Mouse (Mus musculus) limb, embryonic 11.5 days (tissue): ENCODE results near the gene Gapt. TPM values are rescaled to one million over a fixed set of nuclear protein-coding genes. Genes with fewer than 3 reads are reported as not detected.
"Not testable (repeated sequence)": the region's sequence is repeated elsewhere in the genome, so short reads cannot be mapped to it uniquely, and the experiment has no call there.

Source experiments
- ATAC-seq: fragments of 200-750 bp; cut with Nextera tagmentation; 2 replicates; pipeline ENCODE4 v1.8.0; 2017; ENCODE audit warnings: low read depth; ENCODE audit not compliant: insufficient number of reproducible peaks, low FRiP score, low TSS enrichment
- DNase-seq: peaks from one replicate; pipeline ENCODE4 v3.0.0-alpha.2; 2015; ENCODE audit warnings: low spot score
- H3K27ac ChIP-seq: fragments of 300-500 bp; sonication (generic); replicated peaks from 2 replicates; pipeline ENCODE4 v1.5.1; 2014; ENCODE audit warnings: low read depth, mild to moderate bottlenecking, low read length
- H3K27me3 ChIP-seq: fragments of 300-500 bp; sonication (generic); 2 replicates; pipeline ENCODE4 v1.6.1; 2014; ENCODE audit warnings: mild to moderate bottlenecking, low read length, mixed read lengths; ENCODE audit not compliant: control insufficient read depth, insufficient read depth
- H3K36me3 ChIP-seq: fragments of 300-500 bp; sonication (generic); 2 replicates; pipeline ENCODE4 v1.6.1; 2014; ENCODE audit warnings: mild to moderate bottlenecking, low read length, moderate library complexity, mixed read lengths; ENCODE audit not compliant: control insufficient read depth, insufficient read depth
- H3K4me1 ChIP-seq: fragments of 300-500 bp; sonication (generic); 2 replicates; pipeline ENCODE4 v1.6.1; 2014; ENCODE audit warnings: low read length, mixed read lengths; ENCODE audit not compliant: control insufficient read depth, insufficient read depth
- H3K4me2 ChIP-seq: fragments of 300-500 bp; sonication (generic); 2 replicates; pipeline ENCODE4 v1.6.1; 2014; ENCODE audit warnings: low read depth, mild to moderate bottlenecking, moderate library complexity; ENCODE audit not compliant: severe bottlenecking
- H3K4me3 ChIP-seq: fragments of 300-500 bp; sonication (generic); 2 replicates; pipeline ENCODE4 v1.5.1; 2014; ENCODE audit warnings: low read depth, low read length
- H3K9ac ChIP-seq: fragments of 300-500 bp; sonication (generic); 2 replicates; pipeline ENCODE4 v1.6.1; 2014; ENCODE audit warnings: mild to moderate bottlenecking, low read length
- H3K9me3 ChIP-seq: fragments of 300-500 bp; sonication (generic); 2 replicates; pipeline ENCODE4 v1.6.1; 2016; ENCODE audit warnings: low read length; ENCODE audit not compliant: control insufficient read depth
- WGBS: fragments of 180-500 bp; shearing (Covaris S2); extraction: QIAGEN DNeasy Blood & Tissue Kit; methylation state at CpG from one replicate; pipeline ENCODE4 v1.1.7; 2014; 5-methylcytosine and 5-hydroxymethylcytosine counted together
- polyA plus RNA-seq: library from polyadenylated mRNA; unstranded; fragments of >200 nt; fragmentation: Nextera tagmentation; extraction: Ambion mirVana; gene quantifications from 2 replicates; pipeline ENCODE4 v1.2.1, GENCODE M21; 2014

Gene Gapt
- polyA plus RNA-seq, 1 experiment from 2014 or later = not detected

- not testable (repeated sequence) for H3K9me3 ChIP-seq, DNase-seq, H3K27me3 ChIP-seq, H3K4me1 ChIP-seq, H3K9ac ChIP-seq, H3K36me3 ChIP-seq, H3K4me2 ChIP-seq, ATAC-seq, H3K4me3 ChIP-seq, H3K27ac ChIP-seq
- 62% methylated on average over 6 of the region's 6 CpGs for WGBS
Measured at GRCm38 (mm10) chr13:110368556-110369040, 11.6 kb upstream of the Gapt start.

DNA sequence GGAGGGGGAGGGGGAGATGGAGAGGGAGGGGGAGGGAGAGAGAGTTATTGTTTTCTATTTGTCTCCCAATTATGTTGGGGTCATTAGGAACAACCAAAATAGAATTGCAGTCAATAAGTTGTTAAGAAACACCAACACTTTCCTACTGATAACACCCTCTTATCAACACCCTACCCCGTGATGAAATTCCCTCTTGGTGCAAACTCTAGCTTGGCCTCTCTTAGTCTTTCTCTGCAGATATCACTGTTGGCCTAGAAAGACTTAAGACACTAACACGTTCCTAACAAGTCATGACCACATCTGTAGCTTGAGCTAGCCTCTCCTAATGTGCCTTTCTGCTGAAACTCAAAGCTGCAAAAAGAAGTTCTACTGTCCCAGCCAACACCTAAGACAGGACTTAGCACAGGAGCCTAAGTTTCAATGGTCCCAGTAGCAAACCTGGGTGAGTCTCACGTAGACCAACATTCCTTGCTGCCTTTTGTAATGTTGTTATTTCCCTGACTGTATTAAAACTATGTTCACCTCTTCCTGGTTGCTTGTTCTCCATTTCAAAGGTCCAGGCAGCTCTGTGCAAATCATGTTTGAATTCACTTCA is 11.1 kb upstream of the Gapt start:
- Histone ChIP-seq H3K27ac (no peak overlapping the region), H3K27me3 (no peaks in the 10 kb centered on the region), H3K9ac (no peak overlapping the region), H3K4me2 (no peak overlapping the region), H3K4me3 (no peak overlapping the region), H3K9me3 (no peaks in the 10 kb centered on the region), H3K4me1 (no peaks in the 10 kb centered on the region), H3K36me3 (no peaks in the 10 kb centered on the region)
- DNase-seq = no peak
- WGBS = 88% methylated on average over 3 of the region's 3 CpGs
- ATAC-seq = no peak

DNA sequence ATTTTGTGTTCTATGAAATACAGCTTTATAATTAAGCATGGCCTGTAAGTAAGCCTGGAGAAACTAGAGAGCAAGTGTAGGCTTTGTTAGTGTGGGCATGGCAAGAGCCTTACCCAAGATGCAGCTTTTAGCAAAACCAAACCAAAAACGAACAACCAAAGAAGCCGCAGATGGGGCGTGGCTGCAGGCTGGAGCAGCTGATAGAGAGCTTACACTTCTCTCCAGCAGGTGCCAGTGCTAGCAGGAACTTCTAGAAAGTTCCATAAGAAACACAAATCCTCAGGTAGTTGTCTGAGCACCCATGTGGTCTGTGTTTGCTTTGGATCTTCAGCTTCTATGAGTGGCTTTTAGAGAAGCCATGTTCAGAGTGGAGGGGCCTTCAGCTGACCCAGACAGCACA is 9.5 kb upstream of the Gapt start:
- no peaks in the 10 kb centered on the region for H3K27me3 ChIP-seq
- H3K4me1 ChIP-seq = no peaks in the 10 kb centered on the region
- H3K9ac ChIP-seq = no peak overlapping the region

DNA sequence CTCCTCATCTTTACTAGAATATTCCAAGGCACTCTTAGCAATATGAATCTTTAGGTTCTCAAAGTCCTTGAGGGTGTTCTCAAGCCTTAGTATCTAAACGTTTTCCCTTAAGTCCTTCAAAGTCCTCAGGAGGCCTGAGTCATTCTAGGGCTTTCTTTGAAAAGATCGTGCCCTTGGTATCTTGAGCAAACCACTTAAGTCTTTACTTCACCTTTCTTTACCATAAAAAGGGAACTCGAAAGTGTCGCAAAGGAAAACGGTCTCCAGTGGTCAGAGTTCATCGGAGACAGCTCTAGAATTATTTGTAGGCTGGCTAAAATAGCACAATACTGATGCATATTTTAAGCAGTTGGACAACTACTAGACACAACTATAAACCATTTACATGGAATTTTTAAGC is 6.7 kb upstream of the Gapt start:
- WGBS = 86% methylated on average over 6 of the region's 6 CpGs
- no peak overlapping the region for H3K4me3 ChIP-seq
- no peaks in the 10 kb centered on the region for H3K4me1 ChIP-seq

More for the DNA sequence above, 9.5 kb upstream of the Gapt start:
- no peak for ATAC-seq
- Histone ChIP-seq H3K4me3 (no peak overlapping the region), H3K9me3 (no peaks in the 10 kb centered on the region), H3K36me3 (no peaks in the 10 kb centered on the region), H3K27ac (no peak overlapping the region), H3K4me2 (no peak overlapping the region)
- no peak for DNase-seq
- 90% methylated on average over 3 of the region's 3 CpGs for WGBS

DNA sequence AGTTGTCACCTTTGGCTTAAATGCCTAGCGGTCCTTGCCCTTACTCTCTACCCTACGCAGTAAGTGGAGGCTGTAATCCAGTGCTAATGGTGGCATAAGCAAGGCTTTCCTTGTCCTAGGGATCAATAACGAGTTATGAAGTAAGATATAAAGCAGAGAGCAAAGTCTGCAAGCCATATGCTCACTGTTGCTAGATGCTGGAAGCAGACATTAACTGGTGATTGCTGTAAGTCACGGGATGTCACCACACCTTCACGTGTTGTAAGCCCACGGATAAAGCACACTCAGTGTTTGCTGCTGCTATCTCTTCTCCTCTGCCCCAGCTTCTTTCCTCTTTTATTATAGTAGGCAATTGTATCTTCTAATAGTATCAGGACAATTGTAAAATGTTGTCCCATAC is 5.9 kb downstream of the Gapt start:
- Histone ChIP-seq H3K4me2 (no peak overlapping the region), H3K27ac (no peak overlapping the region)
- WGBS = 85% methylated on average over 6 of the region's 6 CpGs

More for the DNA sequence above, 6.7 kb upstream of the Gapt start:
- Histone ChIP-seq H3K27me3 (no peaks in the 10 kb centered on the region), H3K4me2 (no peak overlapping the region), H3K27ac (no peak overlapping the region), H3K9me3 (no peaks in the 10 kb centered on the region), H3K36me3 (no peaks in the 10 kb centered on the region), H3K9ac (no peak overlapping the region)
- ATAC-seq (no peak), DNase-seq (no peak)

DNA sequence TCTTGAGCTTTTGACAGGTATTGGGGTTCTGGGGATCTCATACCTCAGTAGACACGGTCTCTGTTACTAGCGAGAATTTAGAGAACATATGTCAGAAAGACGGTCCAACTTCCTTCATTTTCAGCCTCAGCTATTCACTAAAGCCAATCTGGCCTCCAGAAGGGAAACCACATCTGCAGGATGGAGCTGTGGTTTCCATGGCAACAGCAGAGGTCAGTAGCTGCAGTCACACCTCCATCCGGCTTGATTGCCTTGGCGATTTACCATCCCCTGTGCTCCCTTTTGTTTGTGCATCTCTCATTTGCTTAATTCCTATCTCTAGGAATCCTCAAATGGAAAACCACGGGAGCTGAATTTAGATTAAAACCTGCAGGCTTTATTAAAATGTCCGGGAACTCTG is 10.3 kb downstream of the Gapt start:
- H3K36me3 ChIP-seq = no peaks in the 10 kb centered on the region
- ATAC-seq (no peak), DNase-seq (peak; percentile 60)
- H3K4me2 ChIP-seq = no peak overlapping the region
- no peaks in the 10 kb centered on the region for H3K4me1 ChIP-seq
- no peak overlapping the region for H3K4me3 ChIP-seq
- no peak overlapping the region for H3K9ac ChIP-seq
- no peak overlapping the region for H3K27ac ChIP-seq
- WGBS = 41% methylated on average over 7 of the region's 7 CpGs
- no peaks in the 10 kb centered on the region for H3K27me3 ChIP-seq
- no peaks in the 10 kb centered on the region for H3K9me3 ChIP-seq

More for the DNA sequence above, 5.9 kb downstream of the Gapt start:
- Histone ChIP-seq H3K9ac (no peak overlapping the region), H3K4me1 (no peaks in the 10 kb centered on the region), H3K36me3 (no peaks in the 10 kb centered on the region), H3K27me3 (no peaks in the 10 kb centered on the region), H3K9me3 (no peaks in the 10 kb centered on the region), H3K4me3 (no peak overlapping the region)
- DNase-seq (no peak), ATAC-seq (no peak)

- 69% methylated on average over 6 of the region's 6 CpGs for WGBS
- Histone ChIP-seq H3K9ac (no peak overlapping the region), H3K9me3 (no peaks in the 10 kb centered on the region), H3K36me3 (no peaks in the 10 kb centered on the region), H3K4me1 (no peaks in the 10 kb centered on the region), H3K27me3 (no peaks in the 10 kb centered on the region), H3K4me2 (no peak overlapping the region), H3K27ac (no peak overlapping the region), H3K4me3 (no peak overlapping the region)
- no peak for ATAC-seq
- no peak for DNase-seq
Measured at GRCm38 (mm10) chr13:110342602-110343001, 14.4 kb downstream of the Gapt start.

DNA sequence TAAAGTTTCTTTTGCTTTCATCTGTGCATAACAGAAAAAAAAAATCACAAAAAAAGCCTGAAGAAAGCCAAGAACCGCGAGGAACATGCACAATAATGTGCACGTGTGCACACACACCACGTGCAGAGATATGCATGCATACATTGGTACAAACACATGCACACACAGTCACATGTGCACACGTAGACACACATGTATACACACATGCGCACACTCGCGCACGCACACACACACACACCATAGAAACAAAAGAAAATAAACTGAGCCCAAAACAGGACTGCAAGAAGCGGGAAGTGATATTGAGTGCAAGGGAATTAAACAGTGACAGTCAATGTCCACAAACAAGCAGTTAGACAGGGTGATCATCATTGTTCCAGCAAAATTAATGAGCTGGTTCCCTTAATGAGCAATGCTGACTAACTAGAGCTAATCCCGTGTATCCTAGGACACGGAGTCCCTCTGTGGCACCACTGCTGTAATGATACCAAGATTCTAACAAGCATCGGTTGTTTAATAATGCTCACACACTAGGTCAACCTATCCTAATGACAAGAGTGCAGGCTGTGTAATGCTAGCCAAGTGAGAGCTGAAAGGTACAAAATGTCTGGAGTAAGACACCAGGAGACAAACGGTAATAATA is 23.9 kb downstream of the Gapt start:
- Histone ChIP-seq H3K36me3 (no peaks in the 10 kb centered on the region), H3K4me3 (no peak overlapping the region), H3K27ac (no peak overlapping the region), H3K4me2 (no peak overlapping the region), H3K9me3 (no peaks in the 10 kb centered on the region), H3K27me3 (no peaks in the 10 kb centered on the region), H3K4me1 (no peaks in the 10 kb centered on the region), H3K9ac (no peak overlapping the region)
- ATAC-seq (no peak), DNase-seq (no peak)
- WGBS = 90% methylated on average over 14 of the region's 14 CpGs
